ENCODE assay signal across 9 mouse cellular contexts in the genomic region with DNA sequence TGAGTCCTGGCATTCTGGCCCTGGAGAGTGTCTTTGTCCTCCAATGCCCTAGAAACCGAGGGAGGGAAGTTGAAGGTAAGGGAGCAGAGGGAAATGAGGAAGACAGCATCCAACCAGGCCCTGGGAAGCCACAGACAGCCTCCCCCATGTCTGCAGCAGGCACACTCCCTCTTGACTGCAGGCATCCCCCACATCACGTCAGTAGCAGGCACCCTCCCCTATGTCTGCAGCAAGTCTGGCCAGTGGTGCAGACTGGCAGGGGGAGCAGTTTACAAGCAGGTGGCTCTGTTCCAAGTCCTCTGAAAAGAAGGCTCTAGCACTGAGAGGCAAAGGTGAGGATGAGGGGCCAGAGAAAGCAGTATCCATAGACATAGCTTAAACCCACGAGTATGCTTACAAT. TPM values are rescaled to one million over a fixed set of nuclear protein-coding genes. Genes with fewer than 3 reads are reported as not detected.
DNase-seq lines count a peak whose midpoint lies in the region; ATAC-seq lines count a peak whose summit lies in the region.
"Had no signal": no experiment of that assay in that cellular context is flagged by ENCODE, and none has a peak within 500 bp of the region (broad histone marks: within the 10 kb centered on the region; RNA-seq: fewer than 3 reads in every experiment).

No protein-coding gene starts in this region.

- H3K27me3 ChIP-seq in embryonic facial prominence, embryonic 14.5 days (replicated peaks; ENCODE audit: control insufficient read depth, insufficient read depth, low read length), result no peaks in the 10 kb centered on the region
- H3K27me3 ChIP-seq in hindbrain, embryonic 11.5 days (ENCODE audit: control insufficient read depth, insufficient read depth, low read length), result no peaks in the 10 kb centered on the region
- H3K27me3 ChIP-seq in midbrain, embryonic 15.5 days (replicated peaks), result no peaks in the 10 kb centered on the region
- H3K27me3 ChIP-seq: neural tube, embryonic 12.5 days had no signal

- peaks cover 81% of the 10 kb centered on the region for H3K36me3 ChIP-seq in embryonic facial prominence, embryonic 14.5 days (ENCODE audit: control insufficient read depth, insufficient read depth, low read length)
- H3K36me3 ChIP-seq in hindbrain, embryonic 11.5 days (ENCODE audit: control insufficient read depth, insufficient read depth, low read length), result no peaks in the 10 kb centered on the region
- no peaks in the 10 kb centered on the region for H3K36me3 ChIP-seq in midbrain, embryonic 15.5 days (replicated peaks)

- H3K4me3 ChIP-seq in embryonic facial prominence, embryonic 14.5 days (ENCODE audit: low read depth, low read length), result no peak overlapping the region
- no peak overlapping the region for H3K4me3 ChIP-seq in hindbrain, embryonic 11.5 days (ENCODE audit: low read depth, low read length)
- no peak overlapping the region for H3K4me3 ChIP-seq in midbrain, embryonic 15.5 days
- H3K4me3 ChIP-seq: neural tube, embryonic 12.5 days had no signal

- no peak overlapping the region for H3K4me2 ChIP-seq in embryonic facial prominence, embryonic 14.5 days (ENCODE audit: low read depth, low read length)
- no peak overlapping the region for H3K4me2 ChIP-seq in hindbrain, embryonic 11.5 days (replicated peaks; ENCODE audit: low read depth, low read length)
- no peak overlapping the region for H3K4me2 ChIP-seq in midbrain, embryonic 15.5 days
- H3K4me2 ChIP-seq: neural tube, embryonic 12.5 days had no signal

- no peak overlapping the region for H3K9ac ChIP-seq in embryonic facial prominence, embryonic 14.5 days (ENCODE audit: low read depth, low read length)
- H3K9ac ChIP-seq in hindbrain, embryonic 11.5 days (ENCODE audit: low read depth, low read length), result no peak overlapping the region
- no peak overlapping the region for H3K9ac ChIP-seq in midbrain, embryonic 15.5 days
- H3K9ac ChIP-seq: neural tube, embryonic 12.5 days had no signal

- H3K4me1 ChIP-seq in embryonic facial prominence, embryonic 14.5 days (ENCODE audit: control insufficient read depth, insufficient read depth, low read length), result peaks cover 26% of the 10 kb centered on the region
- 0 out of 2 replicates have a peak, but pooled peaks cover 2% of the 10 kb centered on the region for H3K4me1 ChIP-seq in hindbrain, embryonic 11.5 days (replicated peaks; ENCODE audit: control insufficient read depth, insufficient read depth, low read length)
- H3K4me1 ChIP-seq in midbrain, embryonic 15.5 days, result peaks cover 3% of the 10 kb centered on the region; the same call in 1 of the 2 replicates

- 43% methylated on average over 3 of the region's 3 CpGs for WGBS in embryonic facial prominence, embryonic 14.5 days
- 35% methylated on average over 3 of the region's 3 CpGs for WGBS in hindbrain, embryonic 11.5 days
- 22% methylated on average over 3 of the region's 3 CpGs for WGBS in midbrain, embryonic 15.5 days

- peak overlapping the region; percentile 46 for H3K27ac ChIP-seq in embryonic facial prominence, embryonic 14.5 days (replicated peaks; ENCODE audit: low read depth, low read length)
- peak overlapping the region; percentile 45; the same call in 1 of the 2 replicates for H3K27ac ChIP-seq in hindbrain, embryonic 11.5 days (ENCODE audit: low read depth, low read length)
- H3K27ac ChIP-seq in midbrain, embryonic 15.5 days, result 0 out of 2 replicates have a peak overlapping the region, but pooled peaks have one; percentile 8
- H3K27ac ChIP-seq: neural tube, embryonic 12.5 days had no signal

- H3K9me3 ChIP-seq in embryonic facial prominence, embryonic 14.5 days (ENCODE audit: control insufficient read depth, low read length), result no peaks in the 10 kb centered on the region
- no peaks in the 10 kb centered on the region for H3K9me3 ChIP-seq in hindbrain, embryonic 11.5 days (ENCODE audit: control insufficient read depth, low read length)
- no peaks in the 10 kb centered on the region for H3K9me3 ChIP-seq in midbrain, embryonic 15.5 days
- H3K9me3 ChIP-seq: neural tube, embryonic 12.5 days had no signal

- no peak for ATAC-seq in embryonic facial prominence, embryonic 14.5 days (ENCODE audit: low read depth)
- no peak for ATAC-seq in hindbrain, embryonic 11.5 days (ENCODE audit: low FRiP score)
- ATAC-seq in midbrain, embryonic 15.5 days (replicated peaks), result peak; percentile 52; the same call in 1 of the 2 replicates

- peak; percentile 56 for DNase-seq in layer of hippocampus, adult 9-11 months
- DNase-seq in layer of hippocampus, postnatal 36 days, result no peak
- DNase-seq in embryonic facial prominence, embryonic 14.5 days (ENCODE audit: low spot score), result peak; percentile 63
- DNase-seq in hindbrain, embryonic 11.5 days (ENCODE audit: low spot score), result no peak
- DNase-seq in embryo, embryonic 10 days (ENCODE audit: low spot score), result no peak
- DNase-seq in spleen, postnatal 36 days (ENCODE audit: low spot score in 2 of 2), result no peak
- no peak for DNase-seq in adipocyte (ENCODE audit: low spot score)

RNA-seq across cellular contexts. Expression of a gene that starts 8.5 kb away (rescaled TPM):
- 1 to 10 TPM; 8.8 to 9.5 TPM for total RNA-seq in layer of hippocampus, postnatal 36 days (2021)
- polyA plus RNA-seq in embryonic facial prominence, embryonic 14.5 days (2014; fragmentation: Nextera tagmentation; extraction: Ambion mirVana), result 10.2 and 14.1 TPM in 2 replicates
- polyA plus RNA-seq in hindbrain, embryonic 11.5 days (2014; fragmentation: Nextera tagmentation; extraction: Ambion mirVana), result 3.8 and 5.8 TPM in 2 replicates
- 7.3 and 8.9 TPM in 2 replicates for polyA plus RNA-seq in midbrain, embryonic 15.5 days (2015; fragmentation: Nextera tagmentation; extraction: Ambion mirVana)

RNA-seq across cellular contexts. Expression of a gene that starts 19.6 kb away (rescaled TPM):
- total RNA-seq in layer of hippocampus, postnatal 36 days (2021), result 1 to 10 TPM; 4.1 to 5.5 TPM
- 330 and 352 TPM in 2 replicates for polyA plus RNA-seq in embryonic facial prominence, embryonic 14.5 days (2014; fragmentation: Nextera tagmentation; extraction: Ambion mirVana)
- 73.7 and 80.9 TPM in 2 replicates for polyA plus RNA-seq in hindbrain, embryonic 11.5 days (2014; fragmentation: Nextera tagmentation; extraction: Ambion mirVana)
- 22.3 and 22.7 TPM in 2 replicates for polyA plus RNA-seq in midbrain, embryonic 15.5 days (2015; fragmentation: Nextera tagmentation; extraction: Ambion mirVana)

RNA-seq across cellular contexts. Expression of a gene that starts 54.5 kb away (rescaled TPM):
- total RNA-seq in layer of hippocampus, postnatal 36 days (2021), result 1 to 10 TPM; 1.2 to 2.3 TPM
- polyA plus RNA-seq in embryonic facial prominence, embryonic 14.5 days (2014; fragmentation: Nextera tagmentation; extraction: Ambion mirVana), result 17.6 and 17.9 TPM in 2 replicates
- 0.25 TPM in 1 of 2 replicates, not detected in the other for polyA plus RNA-seq in hindbrain, embryonic 11.5 days (2014; fragmentation: Nextera tagmentation; extraction: Ambion mirVana)
- polyA plus RNA-seq in midbrain, embryonic 15.5 days (2015; fragmentation: Nextera tagmentation; extraction: Ambion mirVana), result 0.23 and 0.45 TPM in 2 replicates

Comparison
In these comparisons a context has a peak if more than half of its experiments do, and no peak if none do; other contexts are left out.
1. DNase-seq: peak in layer of hippocampus, adult 9-11 months (single experiment) and embryonic facial prominence, embryonic 14.5 days (single experiment); none in layer of hippocampus, postnatal 36 days (0 of 2), hindbrain, embryonic 11.5 days (single experiment), embryo, embryonic 10 days (single experiment), spleen, postnatal 36 days (0 of 2) and adipocyte (single experiment).
2. RNA of a gene that starts 54.5 kb away (polyA plus RNA-seq): 17.6 to 17.9 TPM in embryonic facial prominence, embryonic 14.5 days; 0.23 to 0.45 TPM in midbrain, embryonic 15.5 days and 0.25 TPM in hindbrain, embryonic 11.5 days; every median in the first group is over 10 times any median in the second.
3. Peak in every context shown above with its lines, with median percentiles within 50 percentile points of each other: H3K27ac ChIP-seq.